In genomic region chr2:152734984-152735383, GRCm38 (mm10) we compare ENCODE assay signal across 8 mouse cellular contexts. TPM values are rescaled to one million over a fixed set of nuclear protein-coding genes. Genes with fewer than 3 reads are reported as not detected.
DNase-seq lines count a peak whose midpoint lies in the region; ATAC-seq lines count a peak whose summit lies in the region.

No protein-coding gene starts in this region.

- DNase-seq in T-cell, adult 2 months (ENCODE audit: low spot score) = peak; percentile 59
- peak; percentile 69 to 79 for DNase-seq in cerebellum, postnatal 36 days
- DNase-seq in gastrocnemius, adult 8-10 months (ENCODE audit: low spot score in 2 of 2) = peak; percentile 59 to 79
- DNase-seq in hindlimb bud, embryonic 11.5 days (ENCODE audit: extremely low spot score, low read depth, low spot score) = peak; percentile 93
- peak; percentile 72 to 95 for DNase-seq in left cerebral cortex, adult 8-10 months (ENCODE audit: low spot score in 2 of 2)
- DNase-seq in right cerebral cortex, postnatal 14 days = peak; percentile 95
- peak; percentile 95 to 98 for DNase-seq in urinary bladder, postnatal 4 days (ENCODE audit: low spot score in 2 of 2)

- peak; percentile 30 for ATAC-seq in megakaryocyte, adult 5-6 weeks (ENCODE audit: poor library complexity, severe bottlenecking)

RNA-seq across cellular contexts. Expression of gene Id1, which starts 1.1 kb away (rescaled TPM):
- total RNA-seq in gastrocnemius, adult 8-10 months (2022) = 10 to 100 TPM in 1 of 4 experiments, 1 to 10 TPM in 3; 6.7 to 16.6 (median 8.4) TPM
- total RNA-seq in left cerebral cortex, adult 8-10 months (2022) = 10 to 100 TPM; 19.1 to 30.8 (median 22.9) TPM
- total RNA-seq in megakaryocyte, adult 5-6 weeks (2015) = 28.4 and 48.3 TPM in 2 replicates
- total RNA-seq in megakaryocyte, adult 5-6 weeks (2017) = 35.0 and 40.1 TPM in 2 replicates

RNA-seq across cellular contexts. Expression of gene Cox4i2, which starts 19.0 kb away (rescaled TPM):
- total RNA-seq in gastrocnemius, adult 8-10 months (2022) = 1 to 10 TPM; 1.4 to 3.1 (median 2.0) TPM
- 1 to 10 TPM; 2.1 to 4.8 (median 2.5) TPM for total RNA-seq in left cerebral cortex, adult 8-10 months (2022)
- 0.20 and 0.55 TPM in 2 replicates for total RNA-seq in megakaryocyte, adult 5-6 weeks (2015)
- 0.41 TPM in 1 of 2 replicates, not detected in the other for total RNA-seq in megakaryocyte, adult 5-6 weeks (2017)

RNA-seq across cellular contexts. Expression of gene Mcts2, which starts 48.1 kb away (rescaled TPM):
- total RNA-seq in gastrocnemius, adult 8-10 months (2022) = 10 to 100 TPM; 10.2 to 12.8 (median 11.9) TPM
- 10 to 100 TPM; 15.5 to 18.6 (median 18.2) TPM for total RNA-seq in left cerebral cortex, adult 8-10 months (2022)
- total RNA-seq in megakaryocyte, adult 5-6 weeks (2015) = 8.4 and 9.3 TPM in 2 replicates
- total RNA-seq in megakaryocyte, adult 5-6 weeks (2017) = 7.1 and 8.3 TPM in 2 replicates

Comparison
In these comparisons a context has a peak if more than half of its experiments do, and no peak if none do; other contexts are left out.
1. Peak in every context shown above with its lines: DNase-seq and ATAC-seq.